Mouse (Mus musculus) mature B cell (primary cell): Measurements from ENCODE around the gene Rest.

ENCODE experiments used
- in situ Hi-C: fragments of 300-500 bp; cut with MboI; formaldehyde crosslinking; loops from 2 replicates; pipeline ENCODE4 v1.14.3; 2019

The Rest gene

GRCm38 (mm10) chr5:77309051-77309906 lies 44.0 kb downstream of the Rest start:
- in situ Hi-C loops: loop anchor here (25.0 kb wide), 1 partner anchor 722 kb away; the partner anchor contains the start of gene Cep135

- in situ Hi-C loops: loop anchor here (25.0 kb wide), 1 partner anchor 723 kb away; the partner anchor contains the start of gene Cep135
Measured at GRCm38 (mm10) chr5:77309924-77310772, 44.9 kb downstream of the Rest start, which contains the start of the genes Noa1 and Polr2b. Noa1 (minus strand) TSS chr5:77310084. Polr2b (plus strand) TSS chr5:77310147.

- in situ Hi-C loops: loop anchor here (25.0 kb wide), 1 partner anchor 727 kb away; the partner anchor contains the start of gene Cep135
Measured at GRCm38 (mm10) chr5:77314206-77314605, 48.9 kb downstream of the Rest start.

DNA sequence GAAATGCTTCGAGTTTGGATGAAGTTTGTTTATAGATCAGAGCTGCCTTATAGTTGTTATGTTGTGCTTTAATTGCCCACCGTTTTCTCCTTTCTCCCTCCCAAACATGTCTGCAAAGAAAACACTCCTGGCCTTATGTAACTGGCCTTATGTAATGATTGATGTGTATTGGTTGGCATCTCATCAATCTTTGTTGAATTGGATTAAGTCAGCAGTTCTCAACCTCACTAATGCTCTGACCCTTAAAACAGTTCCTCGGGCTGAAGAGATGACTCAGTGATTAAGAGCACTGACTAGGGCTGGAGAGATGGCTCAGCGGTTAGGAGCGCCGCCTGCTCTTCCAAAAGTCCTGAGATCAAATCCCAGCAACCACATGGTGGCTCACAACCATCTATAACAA lies 49.7 kb downstream of the Rest start:
- in situ Hi-C loops: loop anchor here (25.0 kb wide), 1 partner anchor 728 kb away; the partner anchor contains the start of gene Cep135

DNA sequence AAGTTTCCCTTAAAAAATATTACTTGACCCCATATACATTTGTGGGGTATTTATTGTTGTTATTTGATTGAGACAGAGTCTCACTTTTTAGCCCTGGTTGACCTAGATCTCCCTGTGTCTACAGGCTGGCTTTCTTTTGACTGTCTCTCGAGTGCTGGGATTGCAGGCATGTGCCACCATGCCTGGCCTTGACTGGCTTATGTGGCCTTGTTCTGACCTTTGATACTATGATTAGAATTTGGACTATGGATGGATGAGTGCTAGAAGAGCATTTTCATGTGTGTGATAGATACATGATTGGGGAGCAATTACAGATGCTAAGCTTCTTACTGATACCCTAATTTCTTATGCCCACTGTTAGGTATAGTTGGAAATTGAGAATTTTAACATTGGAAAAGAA lies 59.6 kb downstream of the Rest start:
- in situ Hi-C loops: loop anchor here (25.0 kb wide), 1 partner anchor 738 kb away; the partner anchor contains the start of gene Cep135

DNA sequence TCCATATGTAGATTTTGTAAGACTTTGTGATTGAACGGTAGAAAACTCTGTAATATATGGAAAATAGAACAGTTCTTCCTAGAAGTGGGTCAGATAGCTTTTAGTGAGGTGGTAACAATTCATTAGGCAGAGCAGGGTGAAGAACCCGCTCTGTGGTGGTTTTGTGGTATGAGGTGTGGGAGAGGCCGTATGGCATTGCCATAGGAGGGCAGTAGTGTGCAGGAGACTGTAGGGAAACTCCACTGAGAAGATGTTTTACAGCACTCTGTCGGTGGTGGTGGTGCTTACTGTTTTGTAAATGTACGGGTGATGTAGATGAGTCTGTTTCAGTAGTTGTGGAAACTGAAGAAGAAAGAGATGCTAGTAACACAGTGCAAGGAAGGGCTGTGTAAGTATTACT lies 64.9 kb downstream of the Rest start:
- in situ Hi-C loops: no loop called here
